Mouse (Mus musculus) cortical plate, adult 2 months (tissue): ENCODE data around the gene Mecr.

Experiments used
- CTCF ChIP-seq: fragments of 200-500 bp; IDR thresholded peaks from 2 replicates; pipeline ENCODE4 v1.5.1; 2011; ENCODE audit warnings: mild to moderate bottlenecking, control low read depth, low read length; ENCODE audit not compliant: insufficient read depth; ENCODE audit errors: extremely low read depth
- POLR2A ChIP-seq: fragments of 200-500 bp; IDR thresholded peaks from 2 replicates; pipeline ENCODE4 v1.6.1; 2011; ENCODE audit warnings: mild to moderate bottlenecking, low read length, control low read depth; ENCODE audit not compliant: insufficient read depth; ENCODE audit errors: extremely low read depth

GRCm38 (mm10) chr4:131832759-131833407 lies 10.4 kb upstream of the Mecr start:
- TF ChIP-seq CTCF (no peak), POLR2A (no peak)
